Mouse (Mus musculus) intestine, embryonic 14.5 days (tissue): ENCODE data around the gene Htr2b. TPM values are rescaled to one million over a fixed set of nuclear protein-coding genes. Genes with fewer than 3 reads are reported as not detected.

Source experiments
- ATAC-seq: fragments of 200-750 bp; cut with Nextera tagmentation; replicated peaks from 2 replicates; pipeline ENCODE4 v1.8.0; 2017; ENCODE audit warnings: low read depth, moderate number of reproducible peaks, moderate TSS enrichment, moderate library complexity; ENCODE audit not compliant: low FRiP score, low TSS enrichment
- DNase-seq: peaks from one replicate; pipeline ENCODE4 v3.0.0-alpha.2; 2018; ENCODE audit warnings: low spot score
- H3K27ac ChIP-seq: fragments of 300-500 bp; sonication (generic); 2 replicates; pipeline ENCODE4 v1.5.1; 2014; ENCODE audit warnings: low read depth, mild to moderate bottlenecking, control low read depth
- H3K27me3 ChIP-seq: fragments of 300-500 bp; sonication (generic); replicated peaks from 2 replicates; pipeline ENCODE4 v1.6.1; 2014; ENCODE audit warnings: low read length, control low read depth; ENCODE audit not compliant: control insufficient read depth, insufficient read depth
- H3K36me3 ChIP-seq: fragments of 300-500 bp; sonication (generic); 2 replicates; pipeline ENCODE4 v1.6.1; 2014; ENCODE audit warnings: low read length, control low read depth; ENCODE audit not compliant: control insufficient read depth, insufficient read depth
- H3K4me1 ChIP-seq: fragments of 300-500 bp; sonication (generic); replicated peaks from 2 replicates; pipeline ENCODE4 v1.6.1; 2014; ENCODE audit warnings: low read length, control low read depth, mixed read lengths; ENCODE audit not compliant: control insufficient read depth, insufficient read depth
- H3K4me2 ChIP-seq: fragments of 300-500 bp; sonication (generic); 2 replicates; pipeline ENCODE4 v1.6.1; 2014; ENCODE audit warnings: low read length
- H3K4me3 ChIP-seq: fragments of 300-500 bp; sonication (generic); 2 replicates; pipeline ENCODE4 v1.5.1; 2014; ENCODE audit warnings: low read depth, low read length, control low read depth, mixed read lengths
- H3K9ac ChIP-seq: fragments of 300-500 bp; sonication (generic); 2 replicates; pipeline ENCODE4 v1.6.1; 2014; ENCODE audit warnings: mild to moderate bottlenecking, low read length
- H3K9me3 ChIP-seq: fragments of 300-500 bp; sonication (generic); 2 replicates; pipeline ENCODE4 v1.6.1; 2016; ENCODE audit warnings: low read length, control low read depth; ENCODE audit not compliant: control insufficient read depth
- WGBS: fragments of 180-500 bp; shearing (Covaris S2); extraction: QIAGEN DNeasy Blood & Tissue Kit; methylation state at CpG from one replicate; pipeline ENCODE4 v1.1.7; 2014; 5-methylcytosine and 5-hydroxymethylcytosine counted together
- polyA plus RNA-seq: library from polyadenylated mRNA; unstranded; fragments of >200 nt; fragmentation: Nextera tagmentation; extraction: Ambion mirVana; gene quantifications from 2 replicates; pipeline ENCODE4 v1.2.1, GENCODE M21; 2014

Htr2b gene
- polyA plus RNA-seq, 1 experiment from 2014 or later, result 1.2 TPM

DNA sequence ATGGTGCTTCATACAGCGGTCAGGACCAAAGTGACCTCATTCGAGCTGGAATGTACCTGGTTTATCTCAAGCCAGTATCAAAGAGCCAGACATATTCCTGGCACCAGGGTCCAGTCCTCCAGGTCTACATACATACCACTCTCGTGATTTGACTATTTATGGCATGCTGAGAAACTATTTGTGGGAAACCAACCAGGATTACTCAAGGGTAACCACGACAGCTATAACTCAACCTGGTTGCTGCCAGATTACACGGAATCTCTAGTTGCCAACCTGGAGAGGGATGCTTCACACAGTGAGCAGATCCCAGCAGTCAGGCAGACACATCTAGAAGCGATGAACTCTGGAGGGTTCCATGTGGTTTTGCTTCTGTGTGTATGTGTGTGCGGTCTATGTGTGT, 39.6 kb upstream of the Htr2b start:
- Histone ChIP-seq H3K4me3 (no peak overlapping the region), H3K27ac (no peak overlapping the region), H3K9ac (no peak overlapping the region), H3K36me3 (no peaks in the 10 kb centered on the region), H3K9me3 (no peaks in the 10 kb centered on the region), H3K27me3 (no peaks in the 10 kb centered on the region), H3K4me1 (peaks cover 4% of the 10 kb centered on the region; the same call in 1 of the 2 replicates), H3K4me2 (no peak overlapping the region)
- WGBS, result 60% methylated on average over 7 of the region's 7 CpGs
- ATAC-seq (no peak), DNase-seq (no peak)

DNA sequence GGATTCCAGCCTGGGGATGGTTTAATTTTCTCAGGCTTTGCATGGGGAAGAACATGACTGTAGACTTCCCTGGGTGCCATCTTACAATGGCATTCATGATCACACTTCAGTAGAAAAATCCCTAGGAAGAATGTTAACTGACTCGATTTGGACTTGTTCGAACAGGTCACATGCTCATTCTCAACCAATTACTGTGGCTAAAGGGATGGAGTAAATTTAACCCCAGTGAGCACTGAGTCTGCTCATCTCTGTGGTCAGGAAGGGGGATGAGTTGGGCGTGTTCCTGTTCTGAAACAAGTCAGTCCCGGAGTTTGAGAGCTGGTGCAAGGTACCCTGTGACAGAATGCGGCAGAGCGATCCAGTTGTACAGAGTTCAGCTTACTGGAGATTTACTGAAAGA, 39.2 kb upstream of the Htr2b start:
- H3K9ac ChIP-seq, result no peak overlapping the region
- no peak overlapping the region for H3K4me2 ChIP-seq
- DNase-seq, result no peak
- no peak overlapping the region for H3K4me3 ChIP-seq
- H3K4me1 ChIP-seq, result peaks cover 4% of the 10 kb centered on the region; the same call in 1 of the 2 replicates
- WGBS, result 67% methylated on average over 6 of the region's 6 CpGs
- H3K9me3 ChIP-seq, result no peaks in the 10 kb centered on the region
- H3K27ac ChIP-seq, result no peak overlapping the region
- no peaks in the 10 kb centered on the region for H3K27me3 ChIP-seq
- no peak for ATAC-seq
- no peaks in the 10 kb centered on the region for H3K36me3 ChIP-seq

DNA sequence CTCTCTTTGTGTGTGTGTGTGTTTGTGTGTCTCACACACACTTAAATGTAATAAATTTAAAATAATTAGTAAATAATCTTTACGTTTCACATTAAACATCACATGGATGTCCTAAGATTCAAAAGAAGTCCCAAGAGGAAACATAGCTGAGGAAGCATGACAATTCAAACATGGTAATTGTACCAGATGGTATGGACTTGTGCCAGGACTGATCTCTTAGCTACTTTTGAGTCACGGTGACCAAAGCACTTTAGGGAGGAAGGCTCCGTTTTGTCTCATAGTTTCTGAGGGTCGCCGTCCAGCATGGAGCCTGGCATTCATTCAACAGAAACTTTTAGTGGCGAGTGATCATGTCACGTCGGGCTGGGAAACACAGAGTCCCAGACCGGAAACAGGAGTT, 36.4 kb upstream of the Htr2b start:
- H3K36me3 ChIP-seq, result 0 out of 2 replicates have a peak, but pooled peaks cover 4% of the 10 kb centered on the region
- H3K4me1 ChIP-seq, result no peaks in the 10 kb centered on the region
- H3K9me3 ChIP-seq, result no peaks in the 10 kb centered on the region
- no peak overlapping the region for H3K9ac ChIP-seq
- no peak overlapping the region for H3K27ac ChIP-seq
- H3K4me2 ChIP-seq, result no peak overlapping the region
- no peak for ATAC-seq
- 79% methylated on average over 9 of the region's 9 CpGs for WGBS
- DNase-seq, result no peak
- no peak overlapping the region for H3K4me3 ChIP-seq
- no peaks in the 10 kb centered on the region for H3K27me3 ChIP-seq

DNA sequence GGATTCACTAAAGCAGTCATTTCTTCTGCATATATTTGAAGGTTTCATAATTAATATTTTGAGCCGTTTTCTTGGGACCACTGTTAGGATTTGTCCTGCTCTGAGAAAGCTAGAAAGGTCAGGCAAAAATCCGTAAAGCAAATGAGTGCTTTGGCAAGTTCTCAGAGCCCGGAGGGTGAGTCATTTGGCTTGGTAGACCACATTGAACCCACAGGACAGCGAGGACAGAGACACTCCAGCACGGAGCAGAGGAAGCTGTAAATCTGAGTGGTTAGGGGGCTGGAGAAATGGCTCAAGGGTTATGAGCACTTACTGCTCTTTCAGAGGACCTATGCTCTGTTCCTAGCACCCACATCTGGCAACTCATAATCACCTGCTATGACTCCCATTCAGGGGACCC, 35.8 kb upstream of the Htr2b start:
- no peaks in the 10 kb centered on the region for H3K4me1 ChIP-seq
- H3K27ac ChIP-seq, result no peak overlapping the region
- no peak for DNase-seq
- H3K4me3 ChIP-seq, result no peak overlapping the region
- no peaks in the 10 kb centered on the region for H3K9me3 ChIP-seq
- H3K36me3 ChIP-seq, result 0 out of 2 replicates have a peak, but pooled peaks cover 4% of the 10 kb centered on the region
- no peak overlapping the region for H3K9ac ChIP-seq
- no peak for ATAC-seq
- H3K27me3 ChIP-seq, result no peaks in the 10 kb centered on the region
- 69% methylated on average over 5 of the region's 5 CpGs for WGBS
- no peak overlapping the region for H3K4me2 ChIP-seq

DNA sequence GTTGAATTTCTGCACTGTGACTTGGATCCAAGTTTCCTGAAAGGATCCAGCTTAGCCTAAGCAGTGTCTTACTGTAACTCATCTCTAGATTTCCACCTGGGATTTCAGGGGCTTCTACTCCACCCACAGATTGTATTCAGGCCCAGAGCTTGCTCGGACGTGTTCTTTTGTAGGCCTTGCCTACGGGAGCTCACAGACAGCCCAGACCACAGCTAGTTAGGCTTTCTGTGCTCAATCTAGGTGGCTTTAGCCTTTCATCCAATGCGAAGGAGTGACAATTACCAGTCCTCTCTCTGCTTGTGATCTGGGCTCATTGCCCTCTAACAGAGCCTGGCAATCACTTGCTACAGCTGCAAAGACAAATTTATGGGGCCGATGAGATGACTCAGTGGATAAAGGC, 34.5 kb upstream of the Htr2b start:
- DNase-seq, result no peak
- no peaks in the 10 kb centered on the region for H3K4me1 ChIP-seq
- no peak overlapping the region for H3K9ac ChIP-seq
- no peak for ATAC-seq
- 0 out of 2 replicates have a peak, but pooled peaks cover 9% of the 10 kb centered on the region for H3K36me3 ChIP-seq
- H3K9me3 ChIP-seq, result no peaks in the 10 kb centered on the region
- no peak overlapping the region for H3K4me2 ChIP-seq
- WGBS, result 57% methylated on average over 5 of the region's 5 CpGs
- H3K27me3 ChIP-seq, result no peaks in the 10 kb centered on the region
- H3K27ac ChIP-seq, result no peak overlapping the region
- no peak overlapping the region for H3K4me3 ChIP-seq

DNA sequence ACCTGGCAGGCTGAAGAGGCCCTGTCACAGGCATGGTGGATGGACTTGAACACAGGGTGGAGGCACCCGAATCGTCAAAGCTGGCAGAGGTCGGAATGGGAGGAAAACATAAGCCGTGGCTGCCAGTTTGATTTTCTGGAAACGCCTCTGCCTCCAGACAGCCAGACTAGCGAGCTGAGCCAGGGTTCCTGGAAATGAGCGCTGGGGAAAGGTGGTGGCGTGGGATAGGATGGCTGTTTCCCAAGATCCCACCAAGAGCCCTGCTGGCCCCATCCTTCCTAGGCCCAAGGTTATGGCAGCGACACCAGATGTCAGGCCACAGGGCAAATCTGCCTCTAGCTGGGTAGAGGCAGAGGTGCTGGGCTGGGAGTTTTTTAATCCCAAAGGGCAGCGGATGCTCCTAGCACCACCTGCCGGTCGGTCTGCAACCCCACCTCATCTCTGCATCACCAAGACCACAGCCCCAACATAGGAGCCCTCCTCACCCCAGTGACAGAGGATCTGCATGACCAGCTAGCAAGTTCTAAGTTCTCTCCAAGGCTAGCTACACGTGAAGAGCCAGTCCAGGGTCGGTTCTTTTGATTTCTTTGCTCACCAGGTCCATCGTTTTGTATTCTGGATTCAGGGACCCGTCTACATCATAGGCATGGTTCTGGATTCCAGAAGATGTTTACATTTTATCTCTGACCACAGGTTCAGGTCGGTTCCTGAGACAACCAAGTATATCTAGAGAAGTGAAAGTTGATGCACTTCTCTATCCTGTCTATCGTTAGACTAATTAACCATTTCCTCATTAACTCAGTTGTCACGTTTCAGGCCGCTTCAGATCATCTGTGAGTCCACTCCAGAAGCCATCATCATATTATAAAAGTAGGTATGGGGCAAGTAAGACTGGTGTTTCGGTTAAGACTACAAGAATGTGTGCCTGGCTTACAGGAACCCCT, 32.5 kb upstream of the Htr2b start:
- Histone ChIP-seq H3K4me3 (no peak overlapping the region), H3K27me3 (no peaks in the 10 kb centered on the region), H3K27ac (no peak overlapping the region), H3K9ac (no peak overlapping the region), H3K4me2 (no peak overlapping the region), H3K9me3 (no peaks in the 10 kb centered on the region), H3K36me3 (peaks cover 17% of the 10 kb centered on the region), H3K4me1 (no peaks in the 10 kb centered on the region)
- ATAC-seq (no peak), DNase-seq (no peak)
- WGBS, result 77% methylated on average over 21 of the region's 21 CpGs

DNA sequence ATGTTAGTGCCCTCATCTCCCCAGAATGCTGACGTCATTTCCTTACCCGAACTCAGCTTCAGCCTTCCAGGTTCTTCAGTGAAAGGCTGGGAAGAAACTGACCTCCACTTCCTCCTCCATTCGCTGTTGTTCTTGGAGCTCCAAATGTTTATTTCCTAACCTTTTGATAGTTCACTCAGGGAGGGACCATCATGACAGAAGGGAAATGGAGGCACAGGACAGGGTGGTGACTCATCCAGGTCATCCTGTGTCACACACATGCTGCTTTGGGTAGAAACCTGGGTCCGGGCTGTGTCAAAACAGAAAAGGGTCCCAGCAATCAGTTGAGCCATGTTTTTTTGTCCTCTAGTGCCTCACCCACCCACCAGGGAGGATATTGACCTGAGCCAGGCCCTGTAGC, 31.4 kb upstream of the Htr2b start:
- H3K9me3 ChIP-seq, result no peaks in the 10 kb centered on the region
- DNase-seq, result no peak
- no peak overlapping the region for H3K4me2 ChIP-seq
- no peak for ATAC-seq
- 83% methylated on average over 4 of the region's 4 CpGs for WGBS
- no peak overlapping the region for H3K9ac ChIP-seq
- peaks cover 27% of the 10 kb centered on the region for H3K36me3 ChIP-seq
- H3K4me1 ChIP-seq, result no peaks in the 10 kb centered on the region
- H3K4me3 ChIP-seq, result no peak overlapping the region
- H3K27ac ChIP-seq, result no peak overlapping the region
- no peaks in the 10 kb centered on the region for H3K27me3 ChIP-seq

DNA sequence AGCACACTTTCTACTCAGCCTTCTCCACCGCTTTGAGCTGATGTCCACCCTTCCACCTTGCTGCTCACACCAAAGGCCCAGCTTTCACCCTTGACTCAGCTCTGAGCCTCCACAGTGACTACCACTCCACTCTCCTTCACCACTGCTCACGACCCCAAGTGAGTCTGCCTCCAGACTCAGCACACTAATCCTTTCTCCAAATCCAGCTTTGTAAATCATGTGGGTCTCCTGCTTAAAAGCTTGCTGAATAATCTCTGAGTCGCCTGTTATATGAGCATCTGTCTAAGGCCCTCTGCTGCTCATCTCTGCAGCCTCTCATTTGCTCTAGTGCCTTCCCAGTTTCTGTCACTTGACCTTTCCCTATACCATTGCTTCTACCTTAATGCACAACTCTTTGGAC, 29.3 kb upstream of the Htr2b start:
- peaks cover 40% of the 10 kb centered on the region for H3K36me3 ChIP-seq
- WGBS, result 88% methylated on average over 3 of the region's 3 CpGs
- H3K9ac ChIP-seq, result no peak overlapping the region
- H3K4me2 ChIP-seq, result no peak overlapping the region
- DNase-seq (no peak), ATAC-seq (no peak)
- no peak overlapping the region for H3K27ac ChIP-seq
- H3K9me3 ChIP-seq, result no peaks in the 10 kb centered on the region
- no peak overlapping the region for H3K4me3 ChIP-seq
- H3K27me3 ChIP-seq, result no peaks in the 10 kb centered on the region
- no peaks in the 10 kb centered on the region for H3K4me1 ChIP-seq

DNA sequence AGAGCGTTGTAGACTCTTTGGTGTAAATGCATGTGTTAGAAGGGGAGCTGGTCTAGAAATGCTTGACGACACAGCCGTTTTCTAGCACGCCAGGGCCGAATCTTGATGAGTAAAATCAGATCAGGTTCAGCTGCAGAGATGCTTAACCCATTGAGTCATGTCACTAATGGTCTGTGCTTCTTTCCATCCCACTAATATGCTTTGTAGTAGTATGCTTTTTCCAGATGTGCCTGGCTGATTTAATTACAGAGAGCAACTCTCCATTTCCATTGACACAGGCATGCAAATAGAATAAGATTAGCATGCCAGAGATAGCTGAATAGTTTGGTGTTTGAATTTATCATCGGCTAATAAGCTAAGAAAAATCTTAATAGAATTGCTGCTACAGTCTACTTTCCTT, 23.5 kb upstream of the Htr2b start:
- Histone ChIP-seq H3K9ac (no peak overlapping the region), H3K4me2 (no peak overlapping the region), H3K27ac (no peak overlapping the region), H3K36me3 (peaks cover 70% of the 10 kb centered on the region), H3K9me3 (no peaks in the 10 kb centered on the region), H3K27me3 (no peaks in the 10 kb centered on the region), H3K4me3 (no peak overlapping the region), H3K4me1 (no peaks in the 10 kb centered on the region)
- DNase-seq (no peak), ATAC-seq (no peak)
- WGBS, result 86% methylated on average over 6 of the region's 6 CpGs
